Mouse (Mus musculus) thymus, postnatal 14 days (tissue): ENCODE measurements around the gene Uap1l1.

ENCODE experiments used
- DNase-seq: peaks from one replicate; pipeline ENCODE4 v3.0.0; 2021

The Uap1l1 gene

DNA sequence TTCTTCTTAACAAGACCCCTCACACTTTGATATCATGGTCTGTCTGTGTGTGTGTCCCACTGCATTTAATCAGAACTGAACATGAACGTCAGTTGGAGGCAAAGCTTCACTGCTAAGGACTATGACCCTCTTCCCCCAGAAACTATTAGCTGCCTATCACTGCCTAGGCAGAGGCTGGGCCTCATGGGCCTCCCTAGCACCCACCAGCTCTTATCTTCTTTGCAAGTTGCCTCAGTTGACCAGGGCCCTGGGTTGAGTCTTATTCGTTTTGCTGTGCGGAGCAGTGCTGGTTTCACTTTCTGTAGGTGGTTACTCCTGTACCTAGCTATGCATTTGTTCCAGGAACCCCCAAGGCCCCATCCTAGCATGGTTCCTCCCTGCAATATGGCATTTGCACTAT is 4.5 kb upstream of the Uap1l1 start:
- DNase-seq, result no peak

DNA sequence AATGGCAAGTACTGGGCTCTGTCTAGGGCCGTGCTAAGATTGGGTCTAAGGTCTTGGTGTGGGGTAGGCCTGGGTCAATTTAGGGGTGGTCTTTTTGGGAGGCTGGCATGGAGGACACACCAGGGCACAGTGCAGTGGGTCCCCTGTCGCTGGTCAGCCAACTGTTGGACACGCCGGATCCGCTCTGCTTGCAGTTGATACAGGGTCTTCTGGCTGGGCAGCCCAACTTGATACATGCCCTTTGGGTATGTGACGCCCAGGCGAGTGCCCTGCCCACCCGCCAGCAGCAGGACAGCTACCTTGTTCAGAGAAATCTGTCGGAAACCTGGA is 756 bp downstream of the Uap1l1 start:
- DNase-seq, result no peak

DNA sequence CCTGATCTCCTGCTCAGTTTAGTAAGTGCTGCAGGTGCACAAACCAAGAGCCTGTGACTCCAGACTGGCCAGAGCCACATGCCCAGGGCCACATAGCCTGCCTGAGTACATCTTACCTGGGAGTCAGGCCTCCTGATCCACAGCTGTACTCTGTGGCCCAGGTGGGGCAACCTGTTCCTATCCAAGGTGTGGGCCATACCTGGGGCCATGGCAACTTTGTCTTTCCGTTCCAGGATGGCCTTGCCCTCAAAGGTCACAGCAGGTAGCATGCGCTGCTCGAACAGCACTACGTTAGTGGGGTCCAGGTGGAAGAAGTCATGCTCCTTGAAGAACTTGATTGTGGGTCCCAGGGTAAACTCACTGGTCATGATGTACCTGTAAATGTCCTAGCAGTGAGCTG is 1.2 kb downstream of the Uap1l1 start:
- no peak for DNase-seq

DNA sequence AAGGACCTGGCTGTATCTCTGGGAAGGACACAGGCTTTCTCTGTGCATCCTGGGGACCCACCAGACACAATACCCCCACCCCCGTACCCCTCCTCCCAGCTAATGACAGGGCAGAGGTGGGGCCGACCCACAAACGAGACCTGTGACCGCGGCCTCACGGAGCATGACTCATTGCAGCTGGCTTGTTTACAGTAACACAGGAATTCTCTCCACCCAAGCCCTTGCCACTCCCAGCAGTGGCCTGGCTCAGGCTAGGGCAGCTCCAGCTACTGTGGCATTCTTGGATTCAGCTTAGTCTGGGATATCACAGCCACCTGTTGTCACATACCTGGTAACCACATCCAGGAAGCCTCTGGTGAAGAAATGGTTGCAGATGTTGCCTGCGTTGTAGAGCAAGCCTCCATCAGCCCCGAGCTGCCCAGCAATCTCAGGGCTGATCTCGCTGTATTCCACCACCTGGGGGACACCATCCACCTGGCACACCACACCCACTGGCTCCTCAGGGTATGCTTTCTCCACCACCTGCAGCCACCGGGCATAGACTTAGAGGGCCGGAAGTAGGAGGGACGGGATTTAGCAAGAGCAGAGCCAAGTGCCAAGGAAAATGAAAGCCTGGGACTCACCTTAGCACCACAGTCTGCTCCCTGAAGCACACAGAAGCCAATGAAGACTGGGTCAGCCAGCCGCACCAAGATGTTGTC is 1.9 kb downstream of the Uap1l1 start:
- no peak for DNase-seq

DNA sequence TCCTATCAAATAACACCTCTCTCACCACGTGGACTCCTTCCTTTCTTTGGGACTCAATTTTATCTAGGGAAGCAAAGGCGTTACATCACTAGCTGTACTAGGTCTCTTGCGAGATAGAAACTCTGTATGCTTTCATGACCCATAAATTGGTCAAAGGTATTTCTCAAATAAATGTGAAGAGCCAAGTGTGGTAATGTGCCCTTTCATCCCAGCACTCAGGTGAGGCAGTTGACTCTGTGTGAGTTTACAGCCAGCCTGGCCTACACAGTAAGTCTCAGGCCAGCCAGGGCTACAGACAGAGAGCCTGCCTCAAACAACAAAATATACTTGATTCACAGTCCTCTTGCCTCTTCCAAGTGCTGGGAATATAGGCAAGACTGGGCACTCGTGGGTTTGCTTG is 5.6 kb downstream of the Uap1l1 start:
- DNase-seq, result no peak

DNA sequence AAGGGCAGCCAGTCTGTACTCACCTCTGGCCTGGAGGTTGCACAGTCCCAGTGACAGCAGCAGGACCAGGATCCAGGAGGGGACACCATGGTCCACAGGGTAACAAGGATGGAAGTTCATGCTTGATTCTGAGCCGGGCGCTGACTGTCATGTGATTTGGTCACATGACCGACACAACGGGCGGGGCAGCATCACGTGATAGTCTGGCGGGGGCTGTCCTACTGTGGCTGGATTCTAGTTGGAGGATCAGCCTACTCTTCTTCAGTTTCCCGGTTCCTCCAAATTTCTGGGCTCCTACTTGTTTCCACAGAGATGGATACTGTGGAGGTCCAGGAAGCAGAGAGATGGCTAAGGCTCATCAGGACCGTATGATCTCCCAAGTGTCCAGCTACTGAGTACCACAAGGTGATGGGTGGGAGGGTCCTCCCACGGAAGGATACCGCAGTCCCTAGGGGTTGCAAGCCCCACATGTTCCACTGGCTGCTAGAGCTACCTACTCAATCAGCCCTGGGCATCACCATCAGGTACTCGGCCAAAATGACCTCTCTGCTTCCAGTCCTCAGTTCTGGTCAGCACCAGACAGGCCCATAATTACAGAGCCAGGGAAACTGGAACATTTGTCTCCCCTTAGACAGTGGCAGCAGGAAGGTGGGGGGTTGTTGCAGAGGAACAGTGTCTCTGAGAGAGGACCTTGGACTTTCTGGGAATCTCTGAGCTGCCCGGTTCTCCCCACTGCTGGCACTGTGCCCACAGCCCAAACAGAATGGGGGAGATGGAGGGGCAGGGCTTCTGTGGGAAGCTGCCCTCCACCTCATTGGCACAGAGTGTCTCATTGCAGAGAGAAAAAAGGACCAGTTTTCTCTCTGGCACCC is 9.0 kb downstream of the Uap1l1 start, which contains the start of gene Dpp7:
Gene Dpp7, minus strand, starts transcription at position 152 of the 872 bp plus-strand sequence.
- peak; percentile 73 for DNase-seq

DNA sequence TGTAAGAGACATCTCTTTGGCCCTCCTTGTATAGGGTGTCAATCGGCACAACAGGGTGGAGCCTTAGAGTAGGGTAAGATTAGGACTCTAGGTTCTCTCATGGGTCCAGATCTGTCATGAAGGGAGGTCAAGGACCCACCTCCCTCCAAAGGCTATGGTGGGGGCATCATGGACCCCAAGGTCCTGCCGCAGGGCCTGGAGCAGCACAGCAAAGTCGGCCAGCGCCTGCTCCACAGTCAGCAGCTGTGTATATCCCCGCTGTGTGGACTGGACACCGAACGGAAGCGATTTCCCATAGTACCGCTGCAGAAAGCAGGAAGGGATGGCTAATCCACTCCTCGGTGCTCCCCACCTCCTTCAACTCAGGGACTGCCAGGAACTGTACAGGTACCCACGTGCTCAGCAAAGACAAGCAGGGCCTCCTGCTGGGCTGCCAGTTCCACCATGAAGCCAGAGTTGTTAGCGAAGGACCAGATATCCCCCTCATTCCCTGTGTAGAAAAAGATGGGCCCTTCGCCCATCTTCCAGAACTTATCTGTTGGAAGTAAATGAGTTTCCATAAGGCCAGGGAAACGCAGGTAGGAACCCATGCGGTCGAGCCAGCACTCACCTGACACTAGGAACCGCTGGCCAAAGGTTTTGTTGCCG is 9.9 kb downstream of the Uap1l1 start:
- DNase-seq, result no peak

DNA sequence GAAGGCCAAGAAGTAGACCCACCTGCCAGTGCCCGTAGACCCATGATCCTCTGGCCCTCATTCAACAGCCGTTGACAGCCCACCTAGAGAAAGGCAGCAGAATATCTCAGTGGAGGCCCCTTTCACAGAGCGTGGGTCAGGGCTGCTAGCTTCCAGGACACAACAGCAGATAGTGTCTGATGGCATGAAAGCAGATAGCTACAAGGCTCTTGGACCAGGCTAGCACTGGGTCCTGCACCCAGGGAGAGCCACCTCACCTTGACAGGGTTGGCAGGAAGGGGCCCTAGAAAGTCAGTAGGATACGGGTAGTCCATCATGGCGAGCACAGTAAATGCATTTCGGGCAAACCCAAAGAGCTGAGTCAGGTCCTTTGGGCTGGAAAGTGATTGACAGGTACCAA is 11.3 kb downstream of the Uap1l1 start:
- DNase-seq, result no peak

DNA sequence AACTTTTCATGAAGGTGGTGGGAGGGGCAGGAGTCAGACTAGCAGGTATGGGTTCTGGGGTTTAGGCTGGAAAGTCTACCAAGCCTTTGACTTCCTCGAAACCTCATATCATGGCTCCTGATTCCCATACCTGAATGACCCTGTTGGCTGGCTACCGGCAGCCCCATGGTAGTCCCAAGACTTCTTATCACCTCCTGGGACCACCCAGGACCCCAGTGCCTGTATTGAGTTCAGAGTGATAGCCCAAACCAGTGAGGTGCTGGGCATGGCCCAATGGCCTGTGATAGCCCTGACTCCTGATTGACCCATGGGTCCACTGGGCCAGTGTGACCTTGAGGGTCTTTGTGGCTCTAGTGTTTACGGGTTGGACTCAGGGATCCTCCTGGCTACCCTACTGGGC is 14.8 kb downstream of the Uap1l1 start:
- no peak for DNase-seq

DNA sequence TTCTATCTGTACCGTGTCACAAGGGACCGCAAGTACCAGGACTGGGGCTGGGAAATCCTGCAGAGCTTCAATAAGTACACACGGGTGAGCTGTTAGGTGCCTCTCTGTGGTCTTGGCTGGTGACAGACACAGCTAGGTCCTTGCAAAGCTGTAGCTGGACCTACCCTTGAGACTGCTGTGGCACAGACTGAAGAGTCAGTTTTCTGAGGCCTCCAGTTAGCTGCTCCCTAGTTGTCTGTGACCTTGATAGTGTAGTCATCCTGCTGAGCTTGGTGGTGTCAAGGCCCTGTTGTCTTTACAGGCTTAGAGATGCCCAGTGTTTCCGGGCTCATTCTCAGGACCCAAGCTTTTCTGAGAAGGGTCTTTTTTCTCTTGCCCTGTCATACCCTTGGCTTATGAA is 16.0 kb downstream of the Uap1l1 start:
- no peak for DNase-seq

DNA sequence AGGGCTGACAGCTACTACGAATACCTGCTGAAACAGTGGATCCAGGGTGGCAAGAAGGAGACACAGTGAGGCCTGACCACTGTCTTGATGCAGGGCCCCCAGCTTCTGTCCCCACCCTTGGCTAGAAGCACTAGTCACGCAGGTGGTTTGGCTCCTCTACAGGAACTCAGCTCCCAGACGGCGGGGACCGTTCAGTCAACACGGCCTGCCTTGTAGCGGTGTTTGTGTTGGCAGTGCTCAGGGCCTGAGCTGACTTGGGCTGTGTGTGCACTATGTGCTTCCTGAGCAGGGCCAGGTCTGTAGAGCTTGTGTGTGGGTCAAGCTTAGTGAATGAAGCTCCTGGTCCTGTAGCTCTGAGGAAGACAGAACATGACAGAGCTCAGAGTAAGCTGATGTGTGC is 17.3 kb downstream of the Uap1l1 start:
- no peak for DNase-seq

DNA sequence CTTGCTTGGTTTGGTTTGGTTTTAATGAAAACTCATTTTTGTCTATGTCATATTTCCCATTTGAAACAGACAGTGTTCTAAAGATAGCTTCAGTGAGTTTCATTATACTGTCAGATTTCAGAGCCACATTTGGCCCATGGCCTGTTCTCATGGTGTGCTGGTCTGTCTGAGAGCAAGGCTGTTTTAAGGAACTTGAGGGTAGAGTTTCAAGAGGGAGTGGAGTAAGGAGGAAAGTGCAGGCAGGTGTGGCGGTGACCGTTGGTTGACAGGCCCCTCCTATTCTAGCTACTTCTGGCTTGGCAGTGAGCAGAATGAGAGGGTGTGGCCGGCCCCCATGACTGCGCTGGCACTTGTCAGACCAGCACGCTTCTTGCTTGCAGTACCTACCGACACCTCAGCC is 27.2 kb downstream of the Uap1l1 start:
- DNase-seq, result no peak

DNA sequence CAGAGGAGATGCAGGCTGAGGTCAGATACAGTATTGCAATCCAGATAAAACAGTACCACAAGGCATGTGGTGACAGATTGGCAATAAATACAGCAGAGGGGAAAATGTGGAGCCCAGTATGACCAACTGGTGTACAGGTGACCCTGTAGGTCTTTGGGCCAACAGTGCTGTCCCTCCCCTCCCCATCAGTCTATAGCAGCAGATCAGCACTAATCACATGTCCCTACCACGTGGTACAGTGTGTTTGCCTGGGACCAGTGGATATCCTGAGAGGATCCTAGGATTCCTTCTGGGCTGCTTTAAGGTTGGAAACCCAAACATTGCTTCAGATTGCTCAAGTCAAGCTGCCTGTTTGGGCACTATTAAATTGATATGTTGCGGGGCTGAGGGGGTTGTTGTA is 31.9 kb downstream of the Uap1l1 start:
- DNase-seq, result no peak

DNA sequence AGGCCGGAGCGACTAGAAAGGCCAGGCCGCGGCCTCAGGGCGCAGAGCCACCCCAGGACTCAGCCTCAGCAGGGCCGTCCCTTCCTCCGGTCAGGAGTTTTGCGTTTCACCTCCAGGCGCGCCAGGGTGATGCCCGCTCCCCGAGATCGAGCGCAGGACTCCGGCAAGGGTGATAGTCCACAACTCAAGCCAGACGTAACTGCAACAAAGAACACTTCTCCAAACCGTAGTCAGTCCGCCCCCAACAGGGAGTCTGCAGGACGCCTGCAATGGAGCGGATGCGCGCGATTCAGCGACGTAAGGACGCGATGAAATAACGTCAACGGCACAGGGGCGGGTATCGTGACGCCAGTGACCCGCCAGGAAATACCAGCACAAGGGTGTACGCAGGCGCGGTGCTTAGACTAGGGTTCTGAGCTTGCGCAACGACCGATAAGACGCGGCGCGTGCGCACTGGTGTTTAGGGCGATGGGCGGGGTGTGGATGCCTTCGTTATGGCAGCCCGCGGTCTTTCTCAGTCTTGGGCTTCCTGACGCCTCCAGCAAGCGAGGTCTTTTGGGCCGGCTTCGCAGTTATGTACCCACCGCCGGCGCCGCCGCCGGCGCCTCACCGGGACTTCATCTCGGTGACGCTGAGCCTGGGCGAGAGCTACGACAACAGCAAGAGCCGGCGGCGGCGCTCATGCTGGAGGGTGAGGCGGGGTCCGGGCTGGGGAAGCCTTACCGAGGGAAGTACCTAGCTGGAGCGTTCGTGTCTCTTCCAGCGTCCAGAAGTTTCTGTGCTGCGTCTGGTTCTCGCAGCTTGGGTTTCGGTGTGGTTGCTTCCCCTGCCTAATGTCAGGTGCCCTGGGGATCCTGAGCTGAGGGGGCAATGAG is 33.0 kb downstream of the Uap1l1 start, which contains the start of gene Man1b1:
Gene Man1b1, plus strand, starts transcription at position 53 of the 875 bp plus-strand sequence.
- DNase-seq, result peak; percentile 100

DNA sequence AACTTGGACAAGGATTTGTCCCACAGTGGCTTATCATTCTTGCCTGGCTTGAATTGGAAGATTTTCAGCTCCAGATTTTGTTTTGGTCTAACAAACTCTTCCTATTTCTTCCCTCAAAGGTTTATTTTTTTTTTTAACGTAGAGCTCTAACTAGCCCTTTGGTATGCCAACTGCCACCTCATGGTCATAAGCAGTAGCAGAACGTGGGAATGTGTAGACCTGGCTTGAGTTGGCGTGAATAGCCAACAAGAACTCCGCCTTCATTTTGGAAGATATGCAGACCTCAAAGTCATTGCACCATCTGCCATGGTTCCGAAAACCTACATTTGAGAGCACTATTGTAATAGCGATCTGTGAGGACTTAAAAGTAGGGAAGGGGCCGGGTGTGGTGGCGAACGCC is 34.0 kb downstream of the Uap1l1 start:
- DNase-seq, result no peak

DNA sequence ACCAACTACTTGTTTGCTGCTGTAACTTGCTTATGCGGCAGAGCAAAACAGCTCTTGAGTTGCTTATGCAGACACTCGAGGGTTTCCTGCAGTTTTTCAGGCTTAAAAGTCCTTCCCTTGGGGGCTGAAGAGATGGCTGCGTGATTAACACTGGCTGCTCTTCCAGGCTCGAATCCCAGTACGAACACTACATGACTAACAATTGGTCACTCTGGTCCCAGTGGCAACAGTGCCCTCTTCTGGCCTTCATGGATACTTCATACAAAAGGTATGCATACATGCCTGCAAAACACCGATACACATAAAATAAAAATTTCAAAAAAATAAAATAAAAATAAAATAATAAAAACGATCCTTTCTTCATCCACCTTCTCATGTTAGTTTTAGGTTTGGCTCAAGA is 37.0 kb downstream of the Uap1l1 start:
- DNase-seq, result peak; percentile 32

DNA sequence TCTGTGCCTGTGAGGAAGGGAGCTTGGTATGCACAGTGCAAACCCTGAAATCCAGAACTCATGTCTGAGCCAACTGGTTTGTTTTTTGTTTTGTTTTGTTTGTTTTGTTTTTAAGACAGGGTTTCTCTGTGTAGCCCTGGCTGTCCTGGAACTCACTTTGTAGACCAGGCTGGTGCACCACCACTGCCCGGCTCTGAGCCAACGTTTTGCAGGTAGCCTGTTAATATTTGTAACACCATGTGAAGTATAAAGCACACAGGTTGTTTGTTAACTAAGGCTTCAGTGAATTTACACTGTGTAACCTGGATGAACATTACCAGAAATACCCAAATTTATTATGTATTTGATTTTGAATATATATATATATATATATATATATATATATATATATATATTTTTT is 39.4 kb downstream of the Uap1l1 start:
- no peak for DNase-seq

DNA sequence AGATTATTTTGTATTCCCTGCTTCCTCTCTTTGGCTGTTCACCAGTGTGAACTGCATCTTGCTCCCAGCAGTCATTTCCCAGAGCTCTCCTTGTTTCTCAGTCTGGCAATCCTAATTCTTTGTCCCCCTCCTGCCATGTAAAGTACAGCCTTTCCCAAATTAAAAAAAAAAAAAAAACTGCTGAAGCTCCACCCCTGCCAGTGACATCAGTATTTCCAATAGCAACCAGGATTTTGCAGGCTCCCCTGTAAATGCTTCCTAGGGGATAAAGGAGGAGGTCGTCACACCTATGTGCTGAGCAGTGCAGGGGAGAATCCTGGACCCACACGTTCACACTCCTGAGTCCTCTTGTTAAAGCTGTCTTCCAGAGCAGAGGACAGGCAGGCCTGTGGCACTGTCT is 45.4 kb downstream of the Uap1l1 start:
- no peak for DNase-seq

DNA sequence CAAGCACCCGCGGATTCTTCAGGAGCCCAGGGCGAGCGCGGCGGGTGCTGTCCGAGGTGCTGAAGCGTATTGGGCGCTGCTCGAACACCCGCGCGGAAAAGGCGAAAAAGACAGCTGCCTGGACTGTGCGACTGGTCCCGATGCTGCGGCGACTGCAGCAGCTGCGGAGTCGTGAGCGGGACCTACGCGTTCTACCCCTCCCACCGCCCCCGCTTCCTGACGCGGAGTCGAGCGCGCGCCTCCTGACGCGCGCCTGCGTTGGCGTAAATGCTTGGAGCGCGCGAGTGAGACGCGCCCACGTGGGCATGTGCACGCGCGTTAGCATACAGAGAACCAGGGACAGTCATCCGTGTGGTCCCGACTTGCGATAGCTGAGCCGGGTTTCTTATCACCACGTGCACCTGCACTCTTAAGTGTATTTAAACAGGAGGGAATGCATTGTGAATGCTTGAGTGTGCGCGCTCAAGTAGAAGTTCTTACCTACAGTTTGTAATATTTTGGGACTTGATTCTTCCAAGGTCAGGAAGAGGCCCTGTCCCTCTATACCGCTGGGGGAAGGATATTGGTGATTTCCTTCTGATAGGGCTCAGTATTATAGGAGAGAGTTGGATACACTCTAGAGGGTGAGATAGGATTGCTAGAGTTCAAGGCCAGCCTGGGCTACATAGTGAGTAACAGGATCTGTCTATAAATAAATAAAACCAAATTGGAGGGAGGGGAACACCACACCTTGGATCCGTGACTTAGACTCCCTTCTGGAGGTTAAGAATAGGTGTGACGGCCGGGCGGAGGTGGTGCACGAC is 46.3 kb downstream of the Uap1l1 start, which contains the start of gene Grin1:
Gene Grin1, minus strand, starts transcription at position 217 of the 803 bp plus-strand sequence.
- DNase-seq, result peak; percentile 74

DNA sequence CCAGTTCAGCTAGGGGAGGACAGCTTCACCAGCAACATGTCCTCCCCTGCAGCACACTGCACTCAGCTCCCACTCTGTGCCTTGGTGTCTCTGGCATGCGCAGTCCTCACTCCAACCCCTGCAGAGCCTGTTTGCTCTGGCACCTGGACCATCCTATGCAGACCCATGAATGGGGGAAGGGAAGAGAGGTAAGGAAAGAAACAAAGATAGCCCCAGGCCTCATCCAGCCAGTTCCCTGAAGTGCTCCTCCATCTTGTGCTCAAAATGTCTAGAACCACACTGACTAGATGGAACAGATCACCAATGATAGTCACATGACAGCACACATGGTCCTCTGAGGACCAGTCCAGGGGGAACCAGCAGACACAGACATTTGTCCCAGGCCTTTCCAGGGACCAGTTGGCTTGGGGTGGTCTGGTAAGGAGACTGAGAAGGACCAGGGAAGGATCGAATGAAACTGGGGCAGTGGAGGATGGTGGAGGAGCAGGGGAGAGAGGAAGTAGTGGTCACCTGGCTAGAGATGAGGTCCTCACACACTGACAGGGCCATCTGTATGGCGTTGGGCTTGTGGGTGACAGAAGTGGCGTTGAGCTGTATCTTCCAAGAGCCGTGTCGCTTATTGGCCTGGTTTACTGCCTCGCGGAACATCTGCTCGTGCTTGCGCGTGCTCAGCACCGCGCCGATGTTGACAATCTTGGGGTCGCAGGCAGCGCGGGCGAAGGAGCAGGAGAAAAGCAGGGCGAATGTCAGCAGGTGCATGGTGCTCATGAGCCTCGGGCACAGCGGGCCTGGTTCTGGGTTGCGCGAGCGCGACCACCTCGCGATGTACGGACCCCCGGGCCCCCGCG is 47.1 kb downstream of the Uap1l1 start:
- no peak for DNase-seq

DNA sequence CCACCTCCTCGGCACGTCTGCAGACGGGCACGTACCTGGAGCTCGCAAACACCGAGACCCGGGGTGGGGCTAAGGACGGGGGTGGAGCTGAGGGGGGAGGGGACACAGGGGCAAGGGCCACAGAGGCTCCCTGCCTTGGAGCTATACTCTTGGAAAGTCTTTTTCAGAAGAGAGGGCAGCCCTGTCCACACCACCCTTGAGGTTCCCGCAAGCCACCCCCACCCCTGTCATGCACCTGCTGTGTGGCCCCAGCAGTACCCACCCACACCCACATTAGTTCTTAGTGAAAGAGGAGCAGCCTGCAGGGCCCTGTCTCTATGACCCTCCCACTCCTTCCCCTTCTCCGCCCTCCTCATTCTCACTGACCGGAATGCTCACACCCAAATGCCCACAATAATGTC is 54.0 kb downstream of the Uap1l1 start:
- DNase-seq, result no peak
